Mouse (Mus musculus) midbrain, embryonic 11.5 days (tissue): ENCODE measurements around the gene Bola1. TPM values are rescaled to one million over a fixed set of nuclear protein-coding genes. Genes with fewer than 3 reads are reported as not detected.
A peak's percentile ranks its signal among the peaks of the same experiment; 100 is the strongest.
"Not testable (repeated sequence)": the region's sequence is repeated elsewhere in the genome, so short reads cannot be mapped to it uniquely, and the experiment has no call there.

Experiments used
- ATAC-seq: fragments of 200-750 bp; cut with Nextera tagmentation; 2 replicates; pipeline ENCODE4 v1.8.0; 2017; ENCODE audit warnings: moderate TSS enrichment, moderate library complexity; ENCODE audit not compliant: low FRiP score
- DNase-seq: peaks from one replicate; pipeline ENCODE4 v3.0.0; 2015; ENCODE audit warnings: low spot score; ENCODE audit errors: missing footprints
- H3K27ac ChIP-seq: fragments of 300-500 bp; sonication (generic); 2 replicates; pipeline ENCODE4 v1.5.1; 2014; ENCODE audit warnings: low read depth, low read length
- H3K27me3 ChIP-seq: fragments of 300-500 bp; sonication (generic); 2 replicates; pipeline ENCODE4 v1.6.1; 2014; ENCODE audit warnings: mild to moderate bottlenecking, low read length, moderate library complexity, mixed read lengths; ENCODE audit not compliant: control insufficient read depth, insufficient read depth
- H3K36me3 ChIP-seq: fragments of 300-500 bp; sonication (generic); 2 replicates; pipeline ENCODE4 v1.6.1; 2014; ENCODE audit warnings: mild to moderate bottlenecking, low read length, moderate library complexity, mixed read lengths; ENCODE audit not compliant: control insufficient read depth, insufficient read depth
- H3K4me1 ChIP-seq: fragments of 300-500 bp; sonication (generic); 2 replicates; pipeline ENCODE4 v1.6.1; 2014; ENCODE audit warnings: low read length; ENCODE audit not compliant: control insufficient read depth, insufficient read depth
- H3K4me2 ChIP-seq: fragments of 300-500 bp; sonication (generic); 2 replicates; pipeline ENCODE4 v1.6.1; 2014; ENCODE audit warnings: mild to moderate bottlenecking, moderate library complexity
- H3K4me3 ChIP-seq: fragments of 300-500 bp; sonication (generic); 2 replicates; pipeline ENCODE4 v1.5.1; 2014; ENCODE audit warnings: low read depth, low read length
- H3K9ac ChIP-seq: fragments of 300-500 bp; sonication (generic); 2 replicates; pipeline ENCODE4 v1.6.1; 2014; ENCODE audit warnings: low read length
- H3K9me3 ChIP-seq: fragments of 300-500 bp; sonication (generic); 2 replicates; pipeline ENCODE4 v1.6.1; 2016; ENCODE audit warnings: low read length; ENCODE audit not compliant: control insufficient read depth
- WGBS: fragments of 180-500 bp; shearing (Covaris S2); extraction: QIAGEN DNeasy Blood & Tissue Kit; methylation state at CpG from one replicate; pipeline ENCODE4 v1.1.7; 2014; 5-methylcytosine and 5-hydroxymethylcytosine counted together
- polyA plus RNA-seq: library from polyadenylated mRNA; unstranded; fragments of >200 nt; fragmentation: Nextera tagmentation; extraction: Ambion mirVana; gene quantifications from 2 replicates; pipeline ENCODE4 v1.2.1, GENCODE M21; 2014

Bola1 gene
- polyA plus RNA-seq, 1 experiment from 2014 or later = 83.9 TPM

GRCm38 (mm10) chr3:96248141-96249033 lies 28.9 kb upstream of the Bola1 start:
- Histone ChIP-seq H3K4me3 (peak overlapping the region; percentile 41; the same call in 1 of the 2 replicates), H3K4me2 (peak overlapping the region; percentile 59), H3K27ac (peak overlapping the region; percentile 30; the same call in 1 of the 2 replicates), H3K9me3 (no peaks in the 10 kb centered on the region), H3K4me1 (peaks cover 16% of the 10 kb centered on the region), H3K27me3 (no peaks in the 10 kb centered on the region), H3K9ac (peak overlapping the region; percentile 78), H3K36me3 (no peaks in the 10 kb centered on the region)
- ATAC-seq (no peak), DNase-seq (peak; percentile 88)
- WGBS = 58% methylated on average over 6 of the region's 6 CpGs

- no peaks in the 10 kb centered on the region for H3K36me3 ChIP-seq
- H3K4me2 ChIP-seq = peak overlapping the region; percentile 59
- H3K4me3 ChIP-seq = peak overlapping the region; percentile 41
- peak overlapping the region; percentile 82 for H3K27ac ChIP-seq
- H3K9me3 ChIP-seq = no peaks in the 10 kb centered on the region
- 2% methylated on average over 11 of the region's 11 CpGs for WGBS
- no peak for ATAC-seq
- no peaks in the 10 kb centered on the region for H3K27me3 ChIP-seq
- H3K9ac ChIP-seq = peak overlapping the region; percentile 78
- peaks cover 16% of the 10 kb centered on the region for H3K4me1 ChIP-seq
- peak; percentile 93 for DNase-seq
Observed at GRCm38 (mm10) chr3:96247356-96248140, 28.0 kb upstream of the Bola1 start.

- H3K36me3 ChIP-seq, H3K27me3 ChIP-seq, DNase-seq, H3K9me3 ChIP-seq: not testable (repeated sequence)
- WGBS = no CpG with 5 or more reads among the region's 47 CpGs
- H3K27ac ChIP-seq = peak within 1 kb of the TSS; percentile 82
- peaks cover 16% of the 10 kb centered on the region for H3K4me1 ChIP-seq
- peak within 1 kb of the TSS; percentile 59 for H3K4me2 ChIP-seq
- H3K4me3 ChIP-seq = peak within 1 kb of the TSS; percentile 41
- peak; percentile 93 for ATAC-seq
- H3K9ac ChIP-seq = peak within 1 kb of the TSS; percentile 78
Observed at GRCm38 (mm10) chr3:96246427-96246856, 26.9 kb upstream of the Bola1 start, which contains the start of gene Hist2h3c1. Hist2h3c1 (plus strand) TSS chr3:96246685.

GRCm38 (mm10) chr3:96246018-96246417 lies 26.5 kb upstream of the Bola1 start:
- Histone ChIP-seq H3K4me2 (0 out of 2 replicates have a peak overlapping the region, but pooled peaks have one; percentile 28), H3K4me3 (0 out of 2 replicates have a peak overlapping the region, but pooled peaks have one; percentile 22), H3K4me1 (peaks cover 16% of the 10 kb centered on the region)
- 0% methylated on average over 10 of the region's 21 CpGs for WGBS
- H3K27me3 ChIP-seq, H3K9ac ChIP-seq, H3K36me3 ChIP-seq, H3K9me3 ChIP-seq, ATAC-seq, DNase-seq, H3K27ac ChIP-seq: not testable (repeated sequence)

- H3K36me3 ChIP-seq, H3K9me3 ChIP-seq, H3K27me3 ChIP-seq: not testable (repeated sequence)
- peak within 1 kb of the TSS; percentile 43 for H3K4me3 ChIP-seq
- H3K27ac ChIP-seq = peak within 1 kb of the TSS; percentile 94
- ATAC-seq (peak; percentile 86), DNase-seq (peak; percentile 96)
- WGBS = under 1% methylated on average over 32 of the region's 88 CpGs
- H3K9ac ChIP-seq = peak within 1 kb of the TSS; percentile 80
- peaks cover 19% of the 10 kb centered on the region for H3K4me1 ChIP-seq
- H3K4me2 ChIP-seq = peak within 1 kb of the TSS; percentile 60
Observed at GRCm38 (mm10) chr3:96245003-96245886, 25.7 kb upstream of the Bola1 start, which contains the start of gene Hist2h2aa1. Hist2h2aa1 (plus strand) TSS chr3:96245497.

GRCm38 (mm10) chr3:96243921-96244572 lies 24.5 kb upstream of the Bola1 start:
- ATAC-seq = no peak
- Histone ChIP-seq H3K36me3 (no peaks in the 10 kb centered on the region), H3K4me3 (0 out of 2 replicates have a peak overlapping the region, but pooled peaks have one; percentile 7), H3K9ac (peak overlapping the region; percentile 80; the same call in 1 of the 2 replicates), H3K4me2 (peak overlapping the region; percentile 60; the same call in 1 of the 2 replicates), H3K27ac (peak overlapping the region; percentile 94), H3K27me3 (no peaks in the 10 kb centered on the region), H3K9me3 (no peaks in the 10 kb centered on the region), H3K4me1 (peaks cover 19% of the 10 kb centered on the region)
- 82% methylated on average over 7 of the region's 7 CpGs for WGBS
- no peak for DNase-seq

GRCm38 (mm10) chr3:96240799-96241197 lies 21.3 kb upstream of the Bola1 start:
- H3K4me1 ChIP-seq = peaks cover 20% of the 10 kb centered on the region
- ATAC-seq (no peak), DNase-seq (no peak)
- no peaks in the 10 kb centered on the region for H3K27me3 ChIP-seq
- H3K36me3 ChIP-seq = no peaks in the 10 kb centered on the region
- H3K9me3 ChIP-seq = no peaks in the 10 kb centered on the region
- 78% methylated on average over 9 of the region's 9 CpGs for WGBS
- H3K4me3 ChIP-seq = no peak overlapping the region
- peak overlapping the region; percentile 10; the same call in 1 of the 2 replicates for H3K4me2 ChIP-seq
- H3K27ac ChIP-seq = peak overlapping the region; percentile 32
- peak overlapping the region; percentile 58 for H3K9ac ChIP-seq
